Mouse (Mus musculus) C2C12 (cell line): ENCODE results near the gene Itih2. TPM values are rescaled to one million over a fixed set of nuclear protein-coding genes. Genes with fewer than 3 reads are reported as not detected.
A peak's percentile ranks its signal among the peaks of the same experiment; 100 is the strongest.

ENCODE experiments used
- H3K27me3 ChIP-seq: one replicate; pipeline ENCODE4 v1.6.1; 2011; ENCODE audit not compliant: control insufficient read depth, insufficient read depth, insufficient read length
- H3K36me3 ChIP-seq: one replicate; pipeline ENCODE4 v1.6.1; 2011; ENCODE audit not compliant: control insufficient read depth, insufficient read depth
- H3K4me3 ChIP-seq: one replicate; pipeline ENCODE4 v1.5.1; 2011; ENCODE audit warnings: mild to moderate bottlenecking, control low read depth; ENCODE audit not compliant: poor library complexity, insufficient read depth, severe bottlenecking
- H3K79me2 ChIP-seq: one replicate; pipeline ENCODE4 v1.6.1; 2011; ENCODE audit not compliant: control insufficient read depth, insufficient read depth
- H3K79me3 ChIP-seq: one replicate; pipeline ENCODE4 v1.6.1; 2011; ENCODE audit warnings: low read depth, control low read depth
- H3ac ChIP-seq: one replicate; pipeline ENCODE3; 2011; ENCODE audit warnings: low read depth; ENCODE audit not compliant: control insufficient read depth, insufficient read length
- CEBPB ChIP-seq: IDR thresholded peaks from one replicate; pipeline ENCODE4 v1.6.1; 2011; ENCODE audit warnings: low read depth, mild to moderate bottlenecking, control low read depth, moderate library complexity
- CTCF ChIP-seq: IDR thresholded peaks from one replicate; pipeline ENCODE4 v1.5.1; 2011; ENCODE audit not compliant: control insufficient read depth, insufficient read depth, insufficient read length
- FOSL1 ChIP-seq: IDR thresholded peaks from one replicate; pipeline ENCODE4 v1.8.0; 2011; ENCODE audit warnings: mild to moderate bottlenecking, low read length; ENCODE audit not compliant: poor library complexity, insufficient read depth, severe bottlenecking
- MAX ChIP-seq: IDR thresholded peaks from one replicate; pipeline ENCODE4 v1.6.1; 2011; ENCODE audit warnings: mild to moderate bottlenecking, control low read depth
- MYOD1 ChIP-seq: IDR thresholded peaks from one replicate; pipeline ENCODE4 v1.6.1; 2011; ENCODE audit warnings: low read depth; ENCODE audit not compliant: control insufficient read depth, insufficient read length
- MYOG ChIP-seq: IDR thresholded peaks from one replicate; pipeline ENCODE4 v1.6.1; 2011; ENCODE audit not compliant: control insufficient read depth, insufficient read length; ENCODE audit errors: extremely low read depth
- USF1 ChIP-seq: IDR thresholded peaks from one replicate; pipeline ENCODE4 v1.6.1; 2011; ENCODE audit warnings: low read depth, mild to moderate bottlenecking, control low read depth, moderate library complexity
- polyA plus RNA-seq: library from polyadenylated mRNA; unstranded; fragments of >200 nt; fragmentation: generic; extraction: Trizol; gene quantifications from one replicate; pipeline ENCODE4 v1.2.1, GENCODE M21; 2012; ENCODE audit warnings: missing spikeins

The Itih2 gene
- polyA plus RNA-seq, 1 experiment = not detected

DNA sequence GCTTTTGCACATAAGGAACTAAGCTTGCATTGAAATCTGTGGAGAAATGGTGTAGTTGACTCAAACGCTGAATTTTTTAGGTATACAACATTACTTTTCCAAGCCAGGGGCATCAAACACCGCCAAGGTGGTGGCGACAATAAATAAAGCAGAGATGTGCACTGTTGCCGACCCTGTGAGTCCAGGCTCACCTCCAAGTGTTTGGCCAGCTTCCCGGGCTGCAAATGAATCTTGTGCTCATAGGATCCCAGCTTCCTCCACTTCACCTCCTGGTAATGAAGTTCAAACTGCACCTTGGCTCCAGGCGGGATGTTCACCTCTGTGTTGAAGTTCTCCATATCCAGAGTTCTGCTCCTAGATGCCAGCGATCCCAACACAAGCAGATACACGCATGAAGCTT, 11.9 kb downstream of the Itih2 start:
- TF ChIP-seq CEBPB = no peak
- no peak for TF ChIP-seq CTCF
- TF ChIP-seq MYOD1 = no peak
- no peak for TF ChIP-seq MAX
- TF ChIP-seq USF1 = no peak
- no peak for TF ChIP-seq FOSL1
- no peak for TF ChIP-seq MYOG
- Histone ChIP-seq H3K79me2 (no peaks in the 10 kb centered on the region), H3K36me3 (no peaks in the 10 kb centered on the region), H3K4me3 (no peak overlapping the region), H3ac (no peak overlapping the region), H3K79me3 (no peaks in the 10 kb centered on the region), H3K27me3 (no peaks in the 10 kb centered on the region)

DNA sequence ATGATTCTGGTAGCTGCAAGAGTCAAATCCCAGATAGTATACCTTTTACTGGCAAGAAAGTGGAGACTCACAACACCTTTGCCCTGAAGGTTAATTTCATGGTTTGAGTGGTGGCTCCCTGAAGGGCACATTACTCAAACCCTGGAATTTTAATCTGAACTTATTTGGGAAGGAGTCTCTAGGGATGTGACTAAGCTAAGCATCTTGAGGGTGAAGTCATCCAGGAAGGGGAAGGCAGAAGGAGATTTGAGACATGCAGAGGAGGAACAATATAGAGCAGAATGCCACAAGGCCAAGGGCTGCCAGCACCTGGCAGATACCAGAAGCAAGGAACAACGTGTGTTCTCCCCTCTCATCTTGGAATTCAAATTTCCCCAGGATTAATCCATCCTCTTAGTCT, 12.4 kb downstream of the Itih2 start:
- TF ChIP-seq MYOD1 (no peak), FOSL1 (no peak), CTCF (no peak), CEBPB (no peak), USF1 (no peak), MAX (no peak), MYOG (no peak)
- Histone ChIP-seq H3K4me3 (no peak overlapping the region), H3K27me3 (no peaks in the 10 kb centered on the region), H3K79me2 (no peaks in the 10 kb centered on the region), H3ac (no peak overlapping the region), H3K79me3 (no peaks in the 10 kb centered on the region), H3K36me3 (no peaks in the 10 kb centered on the region)

DNA sequence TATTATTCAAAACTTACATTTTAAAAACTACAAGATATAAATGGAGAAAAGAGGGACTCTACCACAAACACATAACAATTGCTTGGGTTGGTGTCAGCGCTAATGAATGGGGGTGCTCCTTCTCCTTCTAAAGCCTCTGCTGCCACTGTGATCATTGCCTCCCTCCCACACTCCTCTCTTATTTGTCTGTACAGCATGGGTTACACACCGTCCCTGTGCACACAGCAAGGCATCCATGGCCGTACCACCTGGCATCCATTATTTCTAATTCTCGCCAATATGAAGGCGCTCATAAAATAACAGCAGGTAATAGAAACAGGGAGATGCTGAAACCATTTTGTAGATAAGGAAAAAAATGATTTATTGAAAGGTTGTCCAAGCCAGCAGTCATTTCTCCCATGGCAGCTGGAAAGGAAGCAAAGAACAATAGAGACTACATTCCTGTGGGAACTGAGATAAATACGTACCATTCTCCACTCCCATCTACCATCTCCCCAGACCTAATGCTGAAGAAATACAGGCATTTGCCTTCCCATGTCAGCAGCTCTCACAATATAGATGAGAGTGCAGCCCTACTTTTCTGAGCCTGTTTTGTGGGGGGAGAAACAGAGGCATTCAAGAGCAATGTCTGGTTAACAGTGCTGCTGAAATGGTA, 22.5 kb downstream of the Itih2 start:
- H3K79me2 ChIP-seq = no peaks in the 10 kb centered on the region
- H3K36me3 ChIP-seq = no peaks in the 10 kb centered on the region
- H3K27me3 ChIP-seq = no peaks in the 10 kb centered on the region
- H3K4me3 ChIP-seq = no peak overlapping the region
- no peaks in the 10 kb centered on the region for H3K79me3 ChIP-seq
- TF ChIP-seq CTCF (no peak), USF1 (no peak), MYOG (no peak), CEBPB (no peak), FOSL1 (no peak), MYOD1 (no peak), MAX (no peak)
- no peak overlapping the region for H3ac ChIP-seq

DNA sequence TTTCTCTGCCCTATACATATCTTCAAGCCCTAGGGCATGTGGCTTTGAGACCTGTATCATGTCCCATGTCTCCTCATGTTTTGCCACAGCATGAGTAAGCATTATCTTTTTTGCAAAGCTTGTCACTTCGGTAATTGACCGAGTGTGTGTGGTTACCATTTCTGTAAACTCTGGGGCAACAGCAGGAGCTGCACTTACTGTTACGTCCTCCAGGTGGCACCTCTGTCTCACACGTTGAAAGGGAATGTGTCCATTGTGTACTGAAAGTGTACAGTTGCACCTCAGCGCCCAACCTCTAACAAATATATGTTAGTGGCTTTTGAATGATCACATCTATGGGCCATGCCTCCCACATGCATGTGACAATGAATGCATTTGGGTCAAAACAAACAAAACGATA, 30.0 kb downstream of the Itih2 start:
- H3ac ChIP-seq = no peak overlapping the region
- TF ChIP-seq CTCF (peak; percentile 79), MAX (no peak)
- H3K27me3 ChIP-seq = no peaks in the 10 kb centered on the region
- no peak overlapping the region for H3K4me3 ChIP-seq
- no peaks in the 10 kb centered on the region for H3K79me2 ChIP-seq
- no peaks in the 10 kb centered on the region for H3K79me3 ChIP-seq
- H3K36me3 ChIP-seq = no peaks in the 10 kb centered on the region

DNA sequence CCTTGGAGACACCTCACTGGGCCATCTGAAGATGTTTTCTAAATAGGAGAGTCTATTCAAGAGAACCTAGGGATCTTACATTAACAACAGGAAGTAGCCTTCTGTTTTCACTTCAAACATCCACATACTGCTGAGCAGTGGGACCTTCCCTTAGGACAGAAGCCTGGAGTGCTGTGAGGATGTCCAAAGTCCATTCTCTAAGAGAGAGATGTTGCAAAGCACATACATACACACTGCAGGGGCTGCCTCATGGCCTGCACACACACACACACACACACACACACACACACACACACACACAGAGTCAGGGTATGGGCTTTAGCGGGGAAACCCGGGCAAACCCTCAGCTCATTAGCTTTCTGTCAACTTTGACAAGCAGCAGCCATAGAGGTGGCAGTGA, 30.7 kb downstream of the Itih2 start:
- H3K27me3 ChIP-seq = no peaks in the 10 kb centered on the region
- no peaks in the 10 kb centered on the region for H3K36me3 ChIP-seq
- H3K79me3 ChIP-seq = no peaks in the 10 kb centered on the region
- H3ac ChIP-seq = no peak overlapping the region
- no peak overlapping the region for H3K4me3 ChIP-seq
- H3K79me2 ChIP-seq = no peaks in the 10 kb centered on the region
- TF ChIP-seq USF1 (no peak), CTCF (no peak), MYOD1 (no peak), MAX (no peak), CEBPB (no peak), MYOG (no peak), FOSL1 (no peak)

DNA sequence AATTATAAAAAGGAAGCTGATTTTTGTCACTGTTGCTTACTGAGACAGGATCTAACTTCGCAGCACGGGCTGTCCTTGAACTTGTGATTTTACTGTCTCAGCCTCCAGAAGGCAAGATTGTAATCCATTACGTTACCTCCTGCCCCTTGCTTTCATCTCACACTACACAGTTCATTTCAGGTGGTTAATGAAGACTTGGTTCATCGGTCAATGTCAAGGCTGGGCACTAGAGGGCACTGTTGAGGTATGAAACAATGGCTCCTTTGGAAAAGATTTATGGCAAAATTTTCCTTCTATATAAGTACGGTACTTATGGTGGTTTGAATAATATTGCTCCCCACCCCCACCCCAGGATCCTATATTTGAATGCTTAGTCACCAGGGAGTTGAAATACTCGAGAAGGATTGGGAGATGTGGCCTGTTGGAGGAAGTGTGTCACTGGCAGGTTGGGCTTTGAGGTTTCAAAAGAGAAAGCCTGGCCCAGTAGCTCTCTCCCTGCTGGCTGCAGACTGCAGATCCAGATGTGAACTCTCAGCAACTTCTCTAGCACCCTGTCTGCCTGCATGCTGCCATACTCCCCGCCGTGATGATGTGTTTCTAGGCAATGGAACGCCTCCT, 32.5 kb downstream of the Itih2 start:
- TF ChIP-seq MYOD1 (no peak), CTCF (peak; percentile 16)
- no peaks in the 10 kb centered on the region for H3K79me2 ChIP-seq
- no peaks in the 10 kb centered on the region for H3K79me3 ChIP-seq
- no peak overlapping the region for H3K4me3 ChIP-seq
- no peak overlapping the region for H3ac ChIP-seq
- H3K36me3 ChIP-seq = no peaks in the 10 kb centered on the region
- H3K27me3 ChIP-seq = no peaks in the 10 kb centered on the region
